Mouse (Mus musculus) MEL (cell line): ENCODE results near the gene Myrfl. TPM values are rescaled to one million over a fixed set of nuclear protein-coding genes. Genes with fewer than 3 reads are reported as not detected.
A peak's percentile ranks its signal among the peaks of the same experiment; 100 is the strongest.

ENCODE experiments used
- DNase-seq: peaks from one replicate; pipeline ENCODE4 v3.0.0; 2011; ENCODE audit warnings: low read depth, low spot score
- H3K27ac ChIP-seq: 2 replicates; pipeline ENCODE4 v1.5.1; 2012; ENCODE audit warnings: low read depth, mild to moderate bottlenecking, control low read depth, low read length, moderate library complexity; ENCODE audit not compliant: control insufficient read depth
- H3K27me3 ChIP-seq, 2 experiments: fragments of 150-350 bp in 1 of 2; sonication (generic) in 1 of 2; 2 replicates each; pipeline ENCODE4 v1.6.1; 2012; ENCODE audit warnings: low read length in 2 of 2, mild to moderate bottlenecking in 2 of 2, improper control_type of control experiment in 1 of 2, moderate library complexity in 1 of 2; ENCODE audit not compliant: insufficient read depth in 2 of 2, control insufficient read depth in 1 of 2
- H3K36me3 ChIP-seq, 2 experiments: 2 replicates each; pipeline ENCODE4 v1.6.1; 2012 to 2014; ENCODE audit warnings: low read length in 2 of 2, improper control_type of control experiment in 1 of 2, inconsistent platforms in 1 of 2, mild to moderate bottlenecking in 1 of 2; ENCODE audit not compliant: insufficient read depth in 2 of 2, control insufficient read depth in 1 of 2
- H3K4me1 ChIP-seq, 2 experiments: fragments of 150-350 bp in 1 of 2; sonication (generic) in 1 of 2; 2 replicates each; pipeline ENCODE4 v1.6.1; 2012; ENCODE audit warnings: low read length in 2 of 2, improper control_type of control experiment in 1 of 2, mild to moderate bottlenecking in 1 of 2; ENCODE audit not compliant: insufficient read depth in 2 of 2, control insufficient read depth in 1 of 2
- H3K4me3 ChIP-seq, 2 experiments: fragments of 150-350 bp in 1 of 2; sonication (generic) in 1 of 2; 2 replicates each; pipeline ENCODE4 v1.5.1; 2012; ENCODE audit warnings: low read depth in 2 of 2, low read length in 2 of 2, mild to moderate bottlenecking in 2 of 2, moderate library complexity in 2 of 2, control low read depth in 1 of 2, improper control_type of control experiment in 1 of 2; ENCODE audit not compliant: control insufficient read depth in 1 of 2, insufficient read depth in 1 of 2
- H3K79me2 ChIP-seq: 2 replicates; pipeline ENCODE4 v1.6.1; 2012; ENCODE audit warnings: mild to moderate bottlenecking, low read length, moderate library complexity; ENCODE audit not compliant: control insufficient read depth, poor library complexity, insufficient read depth
- H3K9ac ChIP-seq: 2 replicates; pipeline ENCODE4 v1.6.1; 2012; ENCODE audit warnings: low read depth, mild to moderate bottlenecking, control low read depth, low read length, moderate library complexity; ENCODE audit not compliant: control insufficient read depth, poor library complexity, severe bottlenecking
- H3K9me3 ChIP-seq: fragments of 150-350 bp; sonication (generic); replicated peaks from 2 replicates; pipeline ENCODE4 v1.6.1; 2012; ENCODE audit warnings: mild to moderate bottlenecking, low read length, improper control_type of control experiment, moderate library complexity; ENCODE audit not compliant: insufficient read depth
- CHD1 ChIP-seq: IDR thresholded peaks from 2 replicates; pipeline ENCODE4 v1.6.1; 2012; ENCODE audit warnings: low read depth, mild to moderate bottlenecking, inconsistent platforms, low read length, improper control_type of control experiment
- CHD2 ChIP-seq: IDR thresholded peaks from 2 replicates; pipeline ENCODE4 v1.6.1; 2011; ENCODE audit warnings: low read length, improper control_type of control experiment
- CTCF ChIP-seq, 3 experiments: IDR thresholded peaks in 2 of 3; conservative IDR thresholded peaks in 1 of 3; 2 replicates each; pipeline ENCODE4 v1.5.1; 2011 to 2012; ENCODE audit warnings: low read length in 3 of 3, low read depth in 2 of 3, mild to moderate bottlenecking in 2 of 3, improper control_type of control experiment in 1 of 3, inconsistent platforms in 1 of 3, mixed read lengths in 1 of 3, moderate library complexity in 1 of 3; ENCODE audit not compliant: control insufficient read depth in 1 of 3, insufficient read depth in 1 of 3, poor library complexity in 1 of 3, severe bottlenecking in 1 of 3
- E2F4 ChIP-seq: IDR thresholded peaks from 2 replicates; pipeline ENCODE4 v1.6.1; 2011; ENCODE audit warnings: low read depth, low read length, improper control_type of control experiment, borderline replicate concordance
- EP300 ChIP-seq, 2 experiments: IDR thresholded peaks; 2 replicates each; pipeline ENCODE4 v1.6.1; 2011; ENCODE audit warnings: improper control_type of control experiment in 2 of 2, low read length in 2 of 2, low read depth in 1 of 2, mild to moderate bottlenecking in 1 of 2
- ETS1 ChIP-seq: IDR thresholded peaks from 2 replicates; pipeline ENCODE4 v1.6.1; 2012; ENCODE audit warnings: low read depth, mild to moderate bottlenecking, inconsistent platforms, low read length, improper control_type of control experiment, moderate library complexity
- GABPA ChIP-seq: IDR thresholded peaks from 2 replicates; pipeline ENCODE4 v1.6.1; 2012; ENCODE audit warnings: low read depth, mild to moderate bottlenecking, inconsistent platforms, low read length, improper control_type of control experiment, moderate library complexity
- JUND ChIP-seq: IDR thresholded peaks from 2 replicates; pipeline ENCODE4 v1.6.1; 2011; ENCODE audit warnings: low read depth, mild to moderate bottlenecking, improper control_type of control experiment, low read length
- KAT2A ChIP-seq: conservative IDR thresholded peaks from 2 replicates; pipeline ENCODE4 v1.6.1; 2012; ENCODE audit warnings: low read depth, low read length, improper control_type of control experiment, inconsistent platforms
- MAX ChIP-seq: IDR thresholded peaks from 2 replicates; pipeline ENCODE4 v1.6.1; 2011; ENCODE audit warnings: low read length, improper control_type of control experiment
- MEF2A ChIP-seq: IDR thresholded peaks from 2 replicates; pipeline ENCODE4 v1.6.1; 2014; ENCODE audit warnings: low read depth, mild to moderate bottlenecking, inconsistent platforms, low read length, improper control_type of control experiment; ENCODE audit not compliant: poor library complexity, insufficient replicate concordance, severe bottlenecking; ENCODE audit errors: extremely low read depth
- MYC ChIP-seq: IDR thresholded peaks from 2 replicates; pipeline ENCODE4 v1.6.1; 2011; ENCODE audit warnings: low read depth, mild to moderate bottlenecking, low read length, improper control_type of control experiment, moderate library complexity
- NELFE ChIP-seq: IDR thresholded peaks from 2 replicates; pipeline ENCODE4 v1.6.1; 2011; ENCODE audit warnings: low read depth, low read length, improper control_type of control experiment
- NRF1 ChIP-seq: IDR thresholded peaks from 2 replicates; pipeline ENCODE4 v1.6.1; 2014; ENCODE audit warnings: low read depth, mild to moderate bottlenecking, inconsistent platforms, low read length, improper control_type of control experiment, moderate library complexity; ENCODE audit not compliant: poor library complexity, insufficient read depth, severe bottlenecking
- RAD21 ChIP-seq: IDR thresholded peaks from 2 replicates; pipeline ENCODE4 v1.6.1; 2011; ENCODE audit warnings: mild to moderate bottlenecking, low read depth, low read length, improper control_type of control experiment
- RCOR1 ChIP-seq: IDR thresholded peaks from 2 replicates; pipeline ENCODE4 v1.6.1; 2012; ENCODE audit warnings: low read depth, mild to moderate bottlenecking, inconsistent platforms, low read length, improper control_type of control experiment
- SMC3 ChIP-seq: IDR thresholded peaks from 2 replicates; pipeline ENCODE4 v1.6.1; 2011; ENCODE audit warnings: low read depth, low read length, improper control_type of control experiment
- TAL1 ChIP-seq: IDR thresholded peaks from 2 replicates; pipeline ENCODE4 v1.6.1; 2012; ENCODE audit warnings: mild to moderate bottlenecking, inconsistent platforms, low read length, moderate library complexity, mixed read lengths
- TBP ChIP-seq: IDR thresholded peaks from 2 replicates; pipeline ENCODE4 v1.8.0; 2011; ENCODE audit warnings: low read depth, low read length, improper control_type of control experiment
- TCF12 ChIP-seq: IDR thresholded peaks from 2 replicates; pipeline ENCODE4 v1.6.1; 2014; ENCODE audit warnings: low read depth, mild to moderate bottlenecking, inconsistent platforms, low read length, improper control_type of control experiment, moderate library complexity
- UBTF ChIP-seq: IDR thresholded peaks from 2 replicates; pipeline ENCODE4 v1.6.1; 2012; ENCODE audit warnings: low read depth, mild to moderate bottlenecking, inconsistent platforms, low read length, improper control_type of control experiment, moderate library complexity, borderline replicate concordance; ENCODE audit not compliant: insufficient read depth
- USF1 ChIP-seq: IDR thresholded peaks from 2 replicates; pipeline ENCODE4 v1.6.1; 2014; ENCODE audit warnings: low read depth, mild to moderate bottlenecking, inconsistent platforms, low read length, improper control_type of control experiment, moderate library complexity
- ZKSCAN1 ChIP-seq: IDR thresholded peaks from 2 replicates; pipeline ENCODE4 v1.6.1; 2012; ENCODE audit warnings: low read depth, mild to moderate bottlenecking, inconsistent platforms, low read length, improper control_type of control experiment, moderate library complexity
- polyA plus RNA-seq, 2 experiments: library from polyadenylated mRNA; stranded (reverse) in 1 of 2; unstranded in 1 of 2; fragments of >175 nt in 1 of 2; fragments of >200 nt in 1 of 2; gene quantifications; 2 replicates each; pipeline versions ENCODE4 v1.2.1 to v1.2.4; 2012; ENCODE audit warnings: low replicate concordance in 2 of 2, low read depth in 1 of 2; ENCODE audit not compliant: insufficient read length in 2 of 2, insufficient read depth in 1 of 2, missing spikeins in 1 of 2
- total RNA-seq: library from RNA; depleted of rRNA; stranded (reverse); fragments of 300-350 nt; gene quantifications from 2 replicates; pipeline ENCODE4 v1.2.3, GENCODE M21; 2012

The Myrfl gene
- total and polyA plus RNA-seq, 3 experiments: 0.03 TPM; not detected in 2

- H3K4me1 ChIP-seq: no peaks in the 10 kb centered on the region
- H3K27me3 ChIP-seq: no peaks in the 10 kb centered on the region
- TF ChIP-seq ETS1: no peak
- no peak for TF ChIP-seq RCOR1
- no peak for TF ChIP-seq NELFE
- peak; percentile 44 for TF ChIP-seq SMC3
- no peak for TF ChIP-seq NRF1
- TF ChIP-seq TBP: no peak
- TF ChIP-seq CHD1: no peak
- TF ChIP-seq CHD2: no peak
- TF ChIP-seq RAD21: peak; percentile 44
- TF ChIP-seq TCF12: no peak
- no peak for TF ChIP-seq UBTF
- no peak for TF ChIP-seq EP300 (IDR thresholded peaks at IDR 0.05; ENCODE audit: low read depth in 1 of 2, low read length in 2 of 2)
- 0 out of 2 replicates have a peak, but pooled peaks have one; percentile 20 for TF ChIP-seq MAX
- TF ChIP-seq ZKSCAN1: no peak
- TF ChIP-seq E2F4: no peak
- 0 out of 2 replicates have a peak, but pooled peaks have one; percentile 22 for TF ChIP-seq MYC
- no peak for TF ChIP-seq KAT2A
- TF ChIP-seq GABPA: no peak
- no peak for TF ChIP-seq TAL1
- no peak for TF ChIP-seq JUND
- peak; percentile 66 to 74 (median 68) for TF ChIP-seq CTCF (IDR thresholded peaks at IDR 0.05 in 2 of 3, conservative IDR thresholded peaks at IDR 0.05 in 1 of 3; ENCODE audit: control insufficient read depth in 1 of 3, insufficient read depth in 1 of 3, low read depth in 2 of 3, low read length in 3 of 3, poor library complexity in 1 of 3, severe bottlenecking in 1 of 3)
- peak; percentile 64 for DNase-seq
- H3K27ac ChIP-seq: no peak overlapping the region
- no peaks in the 10 kb centered on the region for H3K9me3 ChIP-seq
- H3K9ac ChIP-seq: no peak overlapping the region
- H3K79me2 ChIP-seq: peaks cover 7% of the 10 kb centered on the region; the same call in 1 of the 2 replicates
- peaks cover 0 to 2% of the 10 kb centered on the region in 2 experiments; a peak in 1 of 4 replicates for H3K36me3 ChIP-seq
- H3K4me3 ChIP-seq: no peak overlapping the region
Measured at GRCm38 (mm10) chr10:116943025-116943424, 46.3 kb upstream of the Myrfl start.

GRCm38 (mm10) chr10:116935028-116935427 lies 38.3 kb upstream of the Myrfl start:
- no peaks in the 10 kb centered on the region for H3K27me3 ChIP-seq
- no peak overlapping the region for H3K9ac ChIP-seq
- no peak for DNase-seq
- no peak overlapping the region for H3K4me3 ChIP-seq
- TF ChIP-seq MEF2A: no peak
- no peak for TF ChIP-seq ZKSCAN1
- TF ChIP-seq UBTF: no peak
- no peak for TF ChIP-seq USF1
- TF ChIP-seq, all 39 proteins: peak for 0
- Histone ChIP-seq H3K9me3 (no peaks in the 10 kb centered on the region), H3K36me3 (peaks cover 5 to 7% of the 10 kb centered on the region in 2 experiments; a peak in 3 of 4 replicates), H3K4me1 (peaks cover 0 to 8% of the 10 kb centered on the region in 2 experiments; a peak in 2 of 4 replicates), H3K27ac (no peak overlapping the region), H3K79me2 (no peaks in the 10 kb centered on the region)
